Mouse (Mus musculus): ENCODE results near the gene Sohlh1. TPM values are rescaled to one million over a fixed set of nuclear protein-coding genes. Genes with fewer than 3 reads are reported as not detected.
"Not testable (repeated sequence)": the region's sequence is repeated elsewhere in the genome, so short reads cannot be mapped to it uniquely, and the experiment has no call there.

Sohlh1 gene
- polyA plus RNA-seq, 1 experiment from 2014 or later, result 0.13 TPM

- no peak overlapping the region for H3K9ac ChIP-seq (ENCODE audit: low read length)
- no peak for ATAC-seq (ENCODE audit: insufficient read depth, low FRiP score)
- WGBS, result 88% methylated on average over 3 of the region's 3 CpGs
Measured at GRCm38 (mm10) chr2:25824751-25825150, 22.3 kb downstream of the Sohlh1 start.

GRCm38 (mm10) chr2:25822806-25823205 is 24.2 kb downstream of the Sohlh1 start, which contains the start of gene Lcn9:
Gene Lcn9, plus strand, starts transcription at chr2:25823153.
- Histone ChIP-seq H3K9ac (ENCODE audit: low read length) (no peak within 1 kb of the TSS), H3K27ac (ENCODE audit: low read length) (no peak within 1 kb of the TSS), H3K4me3 (replicated peaks; ENCODE audit: low read length) (no peak within 1 kb of the TSS), H3K36me3 (ENCODE audit: control insufficient read depth, insufficient read depth, low read length) (no peaks in the 10 kb centered on the region), H3K9me3 (replicated peaks; ENCODE audit: control insufficient read depth, low read length) (no peaks in the 10 kb centered on the region), H3K27me3 (ENCODE audit: control insufficient read depth, insufficient read depth, low read length) (no peaks in the 10 kb centered on the region), H3K4me1 (ENCODE audit: control insufficient read depth, insufficient read depth, low read length) (no peaks in the 10 kb centered on the region), H3K4me2 (ENCODE audit: low read depth, low read length) (no peak within 1 kb of the TSS)
- WGBS, result 88% methylated on average over 1 of the region's 1 CpGs
- ATAC-seq (ENCODE audit: insufficient read depth, low FRiP score), result no peak; the same call in 1 of the 2 replicates

More at GRCm38 (mm10) chr2:25824751-25825150, 22.3 kb downstream of the Sohlh1 start:
- Histone ChIP-seq H3K4me1 (ENCODE audit: control insufficient read depth, insufficient read depth, low read length) (no peaks in the 10 kb centered on the region), H3K27me3 (ENCODE audit: control insufficient read depth, insufficient read depth, low read length) (no peaks in the 10 kb centered on the region), H3K9me3 (replicated peaks; ENCODE audit: control insufficient read depth, low read length) (no peaks in the 10 kb centered on the region), H3K36me3 (ENCODE audit: control insufficient read depth, insufficient read depth, low read length) (no peaks in the 10 kb centered on the region), H3K4me3 (replicated peaks; ENCODE audit: low read length) (no peak overlapping the region), H3K27ac (ENCODE audit: low read length) (no peak overlapping the region), H3K4me2 (ENCODE audit: low read depth, low read length) (no peak overlapping the region)

DNA sequence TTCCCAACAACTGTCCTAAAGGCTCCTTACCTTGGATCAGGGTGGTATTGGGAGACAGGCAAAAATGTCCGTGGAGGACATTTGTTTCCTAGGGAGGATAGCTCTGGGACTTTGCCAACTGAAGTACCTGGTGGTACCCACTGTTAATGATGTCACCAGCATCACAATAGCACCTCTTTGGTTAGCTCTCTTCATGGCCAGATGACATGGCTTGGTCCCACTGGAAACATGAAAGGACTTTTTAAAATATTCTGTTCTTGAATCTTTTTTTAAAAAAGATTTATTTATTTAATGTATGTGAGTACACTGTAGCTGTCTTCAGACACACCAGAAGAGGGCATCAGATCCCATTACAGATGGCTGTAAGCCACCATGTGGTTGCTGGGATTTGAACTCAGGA is 31.3 kb downstream of the Sohlh1 start, which contains the start of gene Glt6d1:
Gene Glt6d1, minus strand, starts transcription at position 101 of the 400 bp plus-strand sequence.
- H3K36me3 ChIP-seq (ENCODE audit: control insufficient read depth, insufficient read depth, low read length); H3K4me1 ChIP-seq (ENCODE audit: control insufficient read depth, insufficient read depth, low read length); H3K4me2 ChIP-seq (ENCODE audit: low read depth, low read length); H3K9ac ChIP-seq (ENCODE audit: low read length); H3K9me3 ChIP-seq (replicated peaks; ENCODE audit: control insufficient read depth, low read length); H3K4me3 ChIP-seq (replicated peaks; ENCODE audit: low read length); H3K27ac ChIP-seq (ENCODE audit: low read length); H3K27me3 ChIP-seq (ENCODE audit: control insufficient read depth, insufficient read depth, low read length); ATAC-seq (ENCODE audit: insufficient read depth, low FRiP score): not testable (repeated sequence)
- 71% methylated on average over 1 of the region's 1 CpGs for WGBS

GRCm38 (mm10) chr2:25813364-25813763 is 33.7 kb downstream of the Sohlh1 start:
- no peak for ATAC-seq (ENCODE audit: insufficient read depth, low FRiP score)
- Histone ChIP-seq H3K4me1 (ENCODE audit: control insufficient read depth, insufficient read depth, low read length) (no peaks in the 10 kb centered on the region), H3K27ac (ENCODE audit: low read length) (no peak overlapping the region), H3K9me3 (replicated peaks; ENCODE audit: control insufficient read depth, low read length) (no peaks in the 10 kb centered on the region), H3K4me3 (replicated peaks; ENCODE audit: low read length) (no peak overlapping the region), H3K4me2 (ENCODE audit: low read depth, low read length) (no peak overlapping the region), H3K36me3 (ENCODE audit: control insufficient read depth, insufficient read depth, low read length) (no peaks in the 10 kb centered on the region), H3K27me3 (ENCODE audit: control insufficient read depth, insufficient read depth, low read length) (no peaks in the 10 kb centered on the region), H3K9ac (ENCODE audit: low read length) (no peak overlapping the region)
- WGBS, result 80% methylated on average over 5 of the region's 5 CpGs

DNA sequence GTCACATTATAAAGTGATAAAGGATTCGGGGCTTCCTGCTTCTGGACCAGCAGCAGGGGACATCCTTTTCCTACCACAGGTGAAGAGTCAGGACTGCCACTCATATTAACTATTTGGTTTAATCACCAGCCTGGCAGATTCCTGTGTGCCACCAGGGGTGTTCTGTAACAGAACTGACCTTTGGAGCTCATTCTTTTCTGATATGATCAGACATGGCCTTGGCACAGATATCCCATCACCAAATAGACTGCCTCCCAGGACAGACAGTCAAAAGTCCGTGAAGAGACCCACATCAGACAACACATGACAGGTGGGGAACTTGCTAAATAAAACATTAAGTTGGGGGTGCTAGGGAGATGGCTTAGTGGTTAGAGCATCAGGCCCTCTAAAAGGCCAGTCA is 35.3 kb downstream of the Sohlh1 start:
- H3K4me3 ChIP-seq (replicated peaks; ENCODE audit: low read length), result no peak overlapping the region
- no peak overlapping the region for H3K27ac ChIP-seq (ENCODE audit: low read length)
- no peak for ATAC-seq (ENCODE audit: insufficient read depth, low FRiP score)
- WGBS, result 61% methylated on average over 2 of the region's 2 CpGs
- no peaks in the 10 kb centered on the region for H3K4me1 ChIP-seq (ENCODE audit: control insufficient read depth, insufficient read depth, low read length)
- no peaks in the 10 kb centered on the region for H3K9me3 ChIP-seq (replicated peaks; ENCODE audit: control insufficient read depth, low read length)
- no peak overlapping the region for H3K4me2 ChIP-seq (ENCODE audit: low read depth, low read length)
- H3K9ac ChIP-seq (ENCODE audit: low read length), result no peak overlapping the region
- no peaks in the 10 kb centered on the region for H3K27me3 ChIP-seq (ENCODE audit: control insufficient read depth, insufficient read depth, low read length)
- H3K36me3 ChIP-seq (ENCODE audit: control insufficient read depth, insufficient read depth, low read length), result no peaks in the 10 kb centered on the region

GRCm38 (mm10) chr2:25798065-25798464 is 49.0 kb downstream of the Sohlh1 start:
- no peaks in the 10 kb centered on the region for H3K9me3 ChIP-seq (replicated peaks; ENCODE audit: control insufficient read depth, low read length)
- H3K9ac ChIP-seq (ENCODE audit: low read length), result no peak overlapping the region
- ATAC-seq (ENCODE audit: insufficient read depth, low FRiP score), result no peak
- H3K4me2 ChIP-seq (ENCODE audit: low read depth, low read length), result no peak overlapping the region
- no peaks in the 10 kb centered on the region for H3K27me3 ChIP-seq (ENCODE audit: control insufficient read depth, insufficient read depth, low read length)
- no peaks in the 10 kb centered on the region for H3K4me1 ChIP-seq (ENCODE audit: control insufficient read depth, insufficient read depth, low read length)
- H3K27ac ChIP-seq (ENCODE audit: low read length), result no peak overlapping the region
- 48% methylated on average over 5 of the region's 5 CpGs for WGBS
- no peak overlapping the region for H3K4me3 ChIP-seq (replicated peaks; ENCODE audit: low read length)
- H3K36me3 ChIP-seq (ENCODE audit: control insufficient read depth, insufficient read depth, low read length), result no peaks in the 10 kb centered on the region

DNA sequence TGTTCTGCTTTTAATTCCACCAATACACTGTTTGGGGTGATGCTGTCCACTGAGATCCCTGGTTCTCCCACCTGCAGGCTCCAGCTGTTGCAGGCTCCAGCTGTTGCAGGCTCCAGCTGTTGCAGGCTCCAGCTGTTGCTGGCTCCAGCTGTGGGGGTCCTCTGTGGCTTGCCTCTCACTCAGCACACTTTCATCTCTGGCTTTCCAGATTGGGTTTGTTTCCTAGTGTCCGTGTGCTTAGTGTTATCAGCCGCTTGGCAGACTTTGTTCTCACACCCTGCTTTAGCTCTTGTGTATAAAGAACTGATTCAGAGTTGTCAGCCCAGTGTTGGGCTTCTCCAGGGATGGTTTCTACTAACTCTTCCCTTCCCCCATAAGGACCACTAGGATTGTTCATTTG is 49.4 kb downstream of the Sohlh1 start:
- Histone ChIP-seq H3K9me3 (replicated peaks; ENCODE audit: control insufficient read depth, low read length) (no peaks in the 10 kb centered on the region), H3K4me2 (ENCODE audit: low read depth, low read length) (no peak overlapping the region), H3K4me1 (ENCODE audit: control insufficient read depth, insufficient read depth, low read length) (no peaks in the 10 kb centered on the region), H3K27ac (ENCODE audit: low read length) (no peak overlapping the region), H3K4me3 (replicated peaks; ENCODE audit: low read length) (no peak overlapping the region), H3K9ac (ENCODE audit: low read length) (no peak overlapping the region), H3K27me3 (ENCODE audit: control insufficient read depth, insufficient read depth, low read length) (no peaks in the 10 kb centered on the region), H3K36me3 (ENCODE audit: control insufficient read depth, insufficient read depth, low read length) (no peaks in the 10 kb centered on the region)
- no peak for ATAC-seq (ENCODE audit: insufficient read depth, low FRiP score)
- 15% methylated on average over 2 of the region's 2 CpGs for WGBS

Other genes with a start within 250 kb of the Sohlh1 start
- gene Rabl6, start 238.7 kb downstream of the Sohlh1 start, polyA plus RNA-seq (2015; fragmentation: Nextera tagmentation; extraction: Ambion mirVana), result 56.4 and 60.3 TPM in 2 replicates
- gene Ccdc183, start 229.6 kb downstream of the Sohlh1 start, polyA plus RNA-seq (2015; fragmentation: Nextera tagmentation; extraction: Ambion mirVana), result 0.09 and 0.15 TPM in 2 replicates
- gene Tmem141, start 225.2 kb downstream of the Sohlh1 start, polyA plus RNA-seq (2015; fragmentation: Nextera tagmentation; extraction: Ambion mirVana), result 27.8 and 33.9 TPM in 2 replicates
- gene Fcna, start 219.2 kb downstream of the Sohlh1 start, polyA plus RNA-seq (2015; fragmentation: Nextera tagmentation; extraction: Ambion mirVana), result 4.9 and 5.3 TPM in 2 replicates
- gene Lcn8, start 194.1 kb downstream of the Sohlh1 start, polyA plus RNA-seq (2015; fragmentation: Nextera tagmentation; extraction: Ambion mirVana), result 0.37 TPM in 1 of 2 replicates, not detected in the other
- gene Lcn5, start 189.3 kb downstream of the Sohlh1 start, polyA plus RNA-seq (2015; fragmentation: Nextera tagmentation; extraction: Ambion mirVana), result not detected in 2 replicates
- gene Lcn6, start 170.5 kb downstream of the Sohlh1 start, polyA plus RNA-seq (2015; fragmentation: Nextera tagmentation; extraction: Ambion mirVana), result not detected in 2 replicates
- not detected in 2 replicates for gene Lcn10, start 164.5 kb downstream of the Sohlh1 start, polyA plus RNA-seq (2015; fragmentation: Nextera tagmentation; extraction: Ambion mirVana)
- gene Obp2a, start 147.2 kb downstream of the Sohlh1 start, polyA plus RNA-seq (2015; fragmentation: Nextera tagmentation; extraction: Ambion mirVana), result not detected in 2 replicates
- 62.0 and 73.4 TPM in 2 replicates for gene Bmyc, start 140.5 kb downstream of the Sohlh1 start, polyA plus RNA-seq (2015; fragmentation: Nextera tagmentation; extraction: Ambion mirVana)
- gene Obp2b, start 110.2 kb downstream of the Sohlh1 start, polyA plus RNA-seq (2015; fragmentation: Nextera tagmentation; extraction: Ambion mirVana), result not detected in 2 replicates
- not detected in 2 replicates for gene Lcn3, start 81.7 kb downstream of the Sohlh1 start, polyA plus RNA-seq (2015; fragmentation: Nextera tagmentation; extraction: Ambion mirVana)
- not detected in 2 replicates for gene Lcn11, start 70.2 kb downstream of the Sohlh1 start, polyA plus RNA-seq (2015; fragmentation: Nextera tagmentation; extraction: Ambion mirVana)
- not detected in 2 replicates for gene Gm13539, start 65.0 kb downstream of the Sohlh1 start, polyA plus RNA-seq (2015; fragmentation: Nextera tagmentation; extraction: Ambion mirVana)
- gene Glt6d1, start 31.4 kb downstream of the Sohlh1 start, polyA plus RNA-seq (2015; fragmentation: Nextera tagmentation; extraction: Ambion mirVana), result not detected in 2 replicates
- not detected in 2 replicates for gene Lcn9, start 24.1 kb downstream of the Sohlh1 start, polyA plus RNA-seq (2015; fragmentation: Nextera tagmentation; extraction: Ambion mirVana)
- 0.65 and 0.90 TPM in 2 replicates for gene Kcnt1, start 16.5 kb upstream of the Sohlh1 start, polyA plus RNA-seq (2015; fragmentation: Nextera tagmentation; extraction: Ambion mirVana)
- gene Camsap1, start 136.0 kb upstream of the Sohlh1 start, polyA plus RNA-seq (2015; fragmentation: Nextera tagmentation; extraction: Ambion mirVana), result 7.3 and 7.6 TPM in 2 replicates
- gene Ubac1, start 174.5 kb upstream of the Sohlh1 start, polyA plus RNA-seq (2015; fragmentation: Nextera tagmentation; extraction: Ambion mirVana), result 72.6 and 81.4 TPM in 2 replicates

Measured in stomach, embryonic 16.5 days (tissue).